Mouse (Mus musculus): ENCODE data around the gene Pde4d.

The Pde4d gene

GRCm38 (mm10) chr13:109168556-109169334 lies 719.0 kb downstream of the Pde4d start:
- no peak for DNase-seq (ENCODE audit: low read depth, low spot score)

GRCm38 (mm10) chr13:109169335-109169606 lies 719.5 kb downstream of the Pde4d start:
- DNase-seq (ENCODE audit: low read depth, low spot score) = no peak

GRCm38 (mm10) chr13:109171688-109172087 lies 721.9 kb downstream of the Pde4d start:
- DNase-seq (ENCODE audit: low read depth, low spot score) = no peak

GRCm38 (mm10) chr13:109175281-109175680 lies 725.5 kb downstream of the Pde4d start:
- DNase-seq (ENCODE audit: low read depth, low spot score) = no peak

- DNase-seq (ENCODE audit: low read depth, low spot score) = peak; percentile 30
These were observed 726.3 kb downstream of the Pde4d start for GRCm38 (mm10) chr13:109175852-109176621.

GRCm38 (mm10) chr13:109181363-109181762 lies 731.6 kb downstream of the Pde4d start:
- DNase-seq (ENCODE audit: low read depth, low spot score) = no peak

- no peak for DNase-seq (ENCODE audit: low read depth, low spot score)
These were observed 740.9 kb downstream of the Pde4d start for GRCm38 (mm10) chr13:109190652-109191051.

GRCm38 (mm10) chr13:109191176-109191575 lies 741.4 kb downstream of the Pde4d start:
- DNase-seq (ENCODE audit: low read depth, low spot score) = no peak

GRCm38 (mm10) chr13:109205541-109205940 lies 755.8 kb downstream of the Pde4d start:
- no peak for DNase-seq (ENCODE audit: low read depth, low spot score)

GRCm38 (mm10) chr13:109208607-109209006 lies 758.9 kb downstream of the Pde4d start:
- no peak for DNase-seq (ENCODE audit: low read depth, low spot score)

- no peak for DNase-seq (ENCODE audit: low read depth, low spot score)
These were observed 759.7 kb downstream of the Pde4d start for GRCm38 (mm10) chr13:109209413-109209812.

GRCm38 (mm10) chr13:109210403-109210802 lies 760.7 kb downstream of the Pde4d start:
- peak; percentile 65 for DNase-seq (ENCODE audit: low read depth, low spot score)

GRCm38 (mm10) chr13:109211471-109211870 lies 761.7 kb downstream of the Pde4d start:
- no peak for DNase-seq (ENCODE audit: low read depth, low spot score)

- DNase-seq (ENCODE audit: low read depth, low spot score) = no peak
These were observed 762.3 kb downstream of the Pde4d start for GRCm38 (mm10) chr13:109211941-109212487.

- DNase-seq (ENCODE audit: low read depth, low spot score) = peak; percentile 38
These were observed 763.2 kb downstream of the Pde4d start for GRCm38 (mm10) chr13:109212788-109213473.

- DNase-seq (ENCODE audit: low read depth, low spot score) = no peak
These were observed 769.4 kb downstream of the Pde4d start for GRCm38 (mm10) chr13:109219019-109219725.

- peak; percentile 71 for DNase-seq (ENCODE audit: low read depth, low spot score)
These were observed 779.3 kb downstream of the Pde4d start for GRCm38 (mm10) chr13:109228967-109229617.

GRCm38 (mm10) chr13:109229618-109230334 lies 780.0 kb downstream of the Pde4d start:
- DNase-seq (ENCODE audit: low read depth, low spot score) = no peak

- no peak for DNase-seq (ENCODE audit: low read depth, low spot score)
These were observed 780.7 kb downstream of the Pde4d start for GRCm38 (mm10) chr13:109230335-109230987.
